Mouse (Mus musculus) layer of hippocampus, postnatal 36 days (tissue): ENCODE results near the gene Olfr156. TPM values are rescaled to one million over a fixed set of nuclear protein-coding genes. Genes with fewer than 3 reads are reported as not detected.
"Not testable (repeated sequence)": the region's sequence is repeated elsewhere in the genome, so short reads cannot be mapped to it uniquely, and the experiment has no call there.

Experiments used
- DNase-seq, 2 experiments: peaks; one replicate each; pipeline ENCODE4 v3.0.0; 2022
- total RNA-seq, 2 experiments: library from RNA; stranded (reverse); gene quantifications; 2 replicates each; pipeline ENCODE4 v1.2.3; 2021

Olfr156 gene
- not detected for total RNA-seq

DNA sequence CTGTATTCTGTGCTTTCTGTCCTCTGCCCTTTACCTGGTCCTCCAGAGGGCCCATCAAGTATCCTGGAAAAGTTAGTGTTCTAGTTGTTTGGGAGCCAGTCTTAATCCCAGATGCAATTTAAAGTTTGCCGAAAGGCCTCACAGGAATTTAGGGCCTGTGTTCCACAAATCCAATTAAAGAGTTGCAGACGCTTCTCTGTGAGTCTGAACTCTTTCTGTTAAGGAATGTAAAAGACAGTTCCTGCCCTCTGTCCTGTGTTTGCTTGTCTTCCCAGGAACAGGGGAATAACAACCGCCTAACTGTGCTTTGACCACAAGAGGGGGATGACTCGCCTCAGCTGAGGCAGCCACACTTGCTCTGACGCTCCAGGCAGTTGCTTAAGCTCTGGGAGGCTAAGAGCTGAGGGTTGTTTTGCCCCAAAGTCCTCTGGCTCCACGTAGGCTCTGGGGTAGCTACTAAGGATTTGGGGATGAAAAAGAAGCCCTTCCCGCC lies at the start of gene Olfr156:
Gene Olfr156, minus strand, starts transcription at position 51 of the 493 bp plus-strand sequence.
- peak in 1 of 2 experiments; percentile 2 for DNase-seq

DNA sequence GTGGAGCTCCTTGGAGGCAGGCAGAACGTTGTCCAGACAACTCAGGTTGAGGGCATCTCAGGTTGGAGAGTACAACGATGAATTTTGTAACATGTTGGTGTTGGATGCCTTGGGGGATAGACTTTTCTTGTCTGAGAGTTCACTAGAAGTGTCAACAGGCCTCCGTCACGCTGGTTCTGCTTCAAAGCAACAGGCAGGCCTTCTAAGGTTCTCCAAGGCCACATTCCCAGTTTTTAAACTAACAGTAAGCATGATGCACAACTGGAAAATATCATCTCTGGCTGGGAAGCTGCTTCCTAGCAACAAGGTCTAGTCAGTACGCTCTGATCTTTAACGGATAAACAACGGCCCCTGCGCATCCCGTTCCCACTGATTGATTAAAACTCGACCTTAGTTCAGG lies 46.1 kb upstream of the Olfr156 start:
- DNase-seq, result no peak

GRCm38 (mm10) chr4:43863298-43863697 lies 39.6 kb upstream of the Olfr156 start:
- no peak for DNase-seq

GRCm38 (mm10) chr4:43860744-43861519 lies 37.2 kb upstream of the Olfr156 start:
- peak; percentile 42 to 67 for DNase-seq

- DNase-seq, result no peak
Measured at GRCm38 (mm10) chr4:43859886-43860285, 36.2 kb upstream of the Olfr156 start.

DNA sequence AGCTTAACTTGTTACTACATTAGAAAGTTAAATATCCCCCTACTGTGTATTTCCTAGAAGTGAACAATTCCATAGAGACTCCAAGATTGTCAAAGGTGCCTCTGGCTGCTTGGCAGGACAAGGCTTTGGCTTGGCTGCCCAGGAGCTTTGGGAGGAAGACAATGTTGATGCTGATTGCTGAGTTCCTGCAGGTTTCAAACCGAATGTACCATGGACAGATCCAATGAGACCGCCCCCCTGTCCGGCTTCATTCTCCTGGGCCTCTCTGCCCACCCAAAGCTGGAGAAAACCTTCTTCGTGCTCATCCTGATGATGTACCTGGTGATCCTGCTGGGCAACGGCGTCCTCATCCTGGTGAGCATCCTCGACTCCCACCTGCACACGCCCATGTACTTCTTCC lies 30.4 kb upstream of the Olfr156 start:
- no peak for DNase-seq

- no peak for DNase-seq
Measured at GRCm38 (mm10) chr4:43851265-43851664, 27.6 kb upstream of the Olfr156 start, which contains the start of gene Olfr155. Gene Olfr155 (plus strand): TSS chr4:43851565.

DNA sequence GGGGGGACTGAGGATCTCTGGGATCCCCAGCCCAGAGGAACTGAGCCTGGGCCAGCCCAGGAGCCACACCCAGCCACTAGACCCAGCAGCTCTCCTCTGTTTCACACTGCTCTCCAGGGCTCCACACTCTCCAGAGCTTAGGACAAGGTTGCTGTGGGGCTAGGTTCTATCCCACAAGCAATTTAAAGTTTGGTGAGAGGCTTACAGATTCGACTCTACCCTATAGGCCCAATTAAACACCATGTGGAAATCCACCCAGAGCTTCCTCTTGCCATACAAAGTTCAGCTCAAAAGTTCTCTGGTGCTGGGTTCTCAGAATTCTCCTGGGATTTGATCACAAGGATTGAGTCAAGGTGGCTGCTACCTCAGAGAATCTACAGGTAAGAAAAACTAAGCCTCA lies 16.4 kb upstream of the Olfr156 start, which contains the start of gene Olfr157:
Gene Olfr157, minus strand, starts transcription at position 101 of the 400 bp plus-strand sequence.
- DNase-seq, result no peak

DNA sequence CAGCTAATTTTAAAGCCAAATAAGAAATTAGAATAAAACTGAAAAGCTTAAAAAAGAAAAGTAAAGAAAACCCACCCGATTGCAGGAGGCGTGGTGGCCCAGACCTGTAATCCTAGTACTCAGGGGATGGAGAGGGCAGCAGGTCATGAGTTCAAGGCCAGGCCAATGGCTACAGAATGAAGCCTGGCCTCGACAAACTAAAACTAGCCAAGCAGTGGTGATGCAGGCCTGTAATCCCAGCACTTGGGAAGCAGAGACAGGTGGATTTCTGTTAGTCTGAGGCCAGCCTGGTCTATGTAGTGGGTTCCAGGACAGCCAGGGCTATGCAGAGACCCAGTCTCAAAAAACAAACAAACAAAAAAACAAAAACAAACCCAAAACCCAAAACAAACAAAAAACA lies 14.6 kb upstream of the Olfr156 start:
- no peak for DNase-seq

DNA sequence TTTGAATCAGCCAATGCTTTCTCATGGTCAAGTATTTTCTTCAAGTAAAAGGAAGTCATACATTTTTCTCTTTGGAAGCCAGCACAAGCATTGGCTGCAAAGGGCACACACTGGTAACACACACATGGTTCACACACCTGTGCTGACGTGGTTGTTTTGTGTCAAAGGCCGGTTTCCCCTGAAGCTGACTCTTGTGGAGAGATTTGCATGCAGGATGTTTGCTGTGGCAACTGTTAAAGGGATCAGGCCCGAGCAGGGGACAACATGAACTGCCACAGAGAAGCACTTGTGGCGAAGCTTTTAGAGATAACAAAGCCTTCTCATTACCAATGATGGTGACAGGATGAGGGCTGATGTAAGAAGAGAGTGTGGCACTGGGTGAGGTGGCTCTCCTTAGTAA lies 11.1 kb upstream of the Olfr156 start:
- DNase-seq, result no peak

DNA sequence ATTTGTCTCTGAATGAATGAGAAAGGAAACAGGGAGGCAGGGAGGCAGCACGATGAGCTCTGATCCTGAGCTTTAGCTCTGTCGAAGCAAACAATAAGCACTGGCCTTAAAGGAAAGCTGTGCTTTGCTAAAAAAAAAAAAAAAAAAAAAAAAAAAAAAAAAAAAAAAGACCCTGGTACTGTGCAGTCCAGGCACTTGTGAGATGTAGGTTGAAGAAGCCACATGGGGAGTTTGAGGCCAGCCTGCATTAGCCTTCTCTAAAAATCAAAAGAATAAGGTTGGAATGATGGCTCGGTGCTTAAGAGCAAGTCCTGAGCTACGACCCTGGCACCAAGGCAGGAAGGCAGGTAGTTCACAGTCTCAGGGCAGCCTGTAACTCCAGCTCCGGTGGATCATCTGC lies 10.1 kb upstream of the Olfr156 start:
- no peak for DNase-seq

GRCm38 (mm10) chr4:43832031-43832430 lies 8.3 kb upstream of the Olfr156 start:
- no peak for DNase-seq

- no peak for DNase-seq
Measured at GRCm38 (mm10) chr4:43828806-43829205, 5.1 kb upstream of the Olfr156 start.

GRCm38 (mm10) chr4:43822896-43823550 lies 672 bp downstream of the Olfr156 start:
- DNase-seq, result no peak

GRCm38 (mm10) chr4:43798936-43799335 lies 24.8 kb downstream of the Olfr156 start:
- no peak for DNase-seq

DNA sequence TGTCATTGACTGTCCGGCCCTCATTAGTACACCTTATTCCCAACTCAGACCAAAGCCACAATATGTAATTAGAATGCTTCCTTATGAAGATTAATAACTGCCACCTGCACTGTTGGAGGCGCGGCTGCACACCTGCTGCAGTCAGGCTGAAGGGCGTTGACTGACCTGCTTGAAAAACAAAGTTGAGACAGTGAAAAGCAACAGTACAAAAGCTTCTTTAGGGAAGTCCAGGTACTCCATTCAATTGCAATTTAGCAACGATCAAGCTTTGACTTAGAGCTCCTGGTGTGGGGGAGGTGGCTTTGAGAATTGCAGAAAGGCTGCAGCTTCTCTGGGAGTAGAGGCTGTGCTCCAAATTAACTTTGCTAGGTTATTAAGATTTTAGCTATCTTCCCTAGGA lies 27.9 kb downstream of the Olfr156 start:
- DNase-seq, result not testable (repeated sequence)

DNA sequence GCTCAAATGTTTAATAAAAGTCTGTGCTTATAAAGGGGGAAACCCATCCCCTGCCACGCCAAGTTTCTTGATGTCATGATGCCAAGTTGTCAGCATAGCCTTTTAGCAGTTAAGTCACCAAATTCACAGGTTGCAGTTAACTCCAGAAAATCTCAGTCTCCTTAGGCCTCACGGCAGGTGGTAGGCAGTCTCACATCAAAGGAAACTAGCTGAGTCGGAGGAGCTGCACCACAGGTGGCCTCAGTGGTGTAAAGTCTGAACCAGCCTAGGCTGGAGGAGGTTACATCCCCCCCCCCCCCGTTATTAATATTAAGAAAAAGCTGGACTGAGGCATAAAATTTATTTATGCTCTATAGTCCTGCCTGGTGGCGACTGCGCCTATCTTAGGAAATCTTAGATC lies 28.4 kb downstream of the Olfr156 start:
- no peak for DNase-seq

- no peak for DNase-seq
Measured at GRCm38 (mm10) chr4:43772304-43772703, 51.4 kb downstream of the Olfr156 start.

- DNase-seq, result no peak
Measured at GRCm38 (mm10) chr4:43771626-43772025, 52.1 kb downstream of the Olfr156 start.

GRCm38 (mm10) chr4:43770909-43771308 lies 52.8 kb downstream of the Olfr156 start, which contains the start of gene Olfr159:
Gene Olfr159 (minus strand): TSS chr4:43771009.
- DNase-seq, result no peak
